Mouse (Mus musculus) spleen, adult 18-20 months (tissue): ENCODE measurements around the gene Ccdc126.
"Not testable (repeated sequence)": the region's sequence is repeated elsewhere in the genome, so short reads cannot be mapped to it uniquely, and the experiment has no call there.

Experiments used
- DNase-seq, 2 experiments: peaks; one replicate each; pipeline ENCODE4 v3.0.0; 2022; ENCODE audit warnings: mixed read lengths in 2 of 2

Ccdc126 gene

GRCm38 (mm10) chr6:49318966-49319594, at the start of gene Ccdc126:
TSS of gene Ccdc126 (plus strand) at chr6:49319274.
- peak; percentile 96 to 97 for DNase-seq

- no peak for DNase-seq
Measured at GRCm38 (mm10) chr6:49269923-49270322, 49.2 kb upstream of the Ccdc126 start.

- no peak for DNase-seq
Measured at GRCm38 (mm10) chr6:49271815-49272214, 47.3 kb upstream of the Ccdc126 start.

GRCm38 (mm10) chr6:49272863-49273262, 46.2 kb upstream of the Ccdc126 start:
- no peak for DNase-seq

GRCm38 (mm10) chr6:49273934-49274333, 45.1 kb upstream of the Ccdc126 start:
- DNase-seq, result no peak

GRCm38 (mm10) chr6:49274416-49275091, 44.5 kb upstream of the Ccdc126 start:
- DNase-seq, result no peak

- no peak for DNase-seq
Measured at GRCm38 (mm10) chr6:49275296-49275695, 43.8 kb upstream of the Ccdc126 start.

- DNase-seq, result no peak
Measured at GRCm38 (mm10) chr6:49280942-49281341, 38.1 kb upstream of the Ccdc126 start.

- no peak for DNase-seq
Measured at GRCm38 (mm10) chr6:49282122-49282521, 37.0 kb upstream of the Ccdc126 start.

GRCm38 (mm10) chr6:49298286-49298685, 20.8 kb upstream of the Ccdc126 start:
- DNase-seq, result no peak

- not testable (repeated sequence) for DNase-seq
Measured at GRCm38 (mm10) chr6:49314821-49315220, 4.3 kb upstream of the Ccdc126 start.

GRCm38 (mm10) chr6:49319595-49320315, 681 bp downstream of the Ccdc126 start:
- no peak for DNase-seq

- DNase-seq, result no peak
Measured at GRCm38 (mm10) chr6:49321341-49321740, 2.3 kb downstream of the Ccdc126 start.

- DNase-seq, result no peak
Measured at GRCm38 (mm10) chr6:49322056-49322455, 3.0 kb downstream of the Ccdc126 start.

GRCm38 (mm10) chr6:49322986-49323385, 3.9 kb downstream of the Ccdc126 start:
- DNase-seq, result no peak

GRCm38 (mm10) chr6:49324528-49324927, 5.5 kb downstream of the Ccdc126 start:
- DNase-seq, result no peak

GRCm38 (mm10) chr6:49325294-49325693, 6.2 kb downstream of the Ccdc126 start:
- DNase-seq, result no peak

GRCm38 (mm10) chr6:49326846-49327245, 7.8 kb downstream of the Ccdc126 start:
- DNase-seq, result no peak

GRCm38 (mm10) chr6:49331369-49332059, 12.4 kb downstream of the Ccdc126 start:
- DNase-seq, result no peak

- DNase-seq, result no peak
Measured at GRCm38 (mm10) chr6:49332060-49332370, 12.9 kb downstream of the Ccdc126 start.

GRCm38 (mm10) chr6:49338566-49338965, 19.5 kb downstream of the Ccdc126 start:
- DNase-seq, result no peak

- no peak for DNase-seq
Measured at GRCm38 (mm10) chr6:49339145-49339544, 20.1 kb downstream of the Ccdc126 start.

GRCm38 (mm10) chr6:49343737-49344469, 24.8 kb downstream of the Ccdc126 start:
- no peak for DNase-seq
